21 mouse cellular contexts compared by ENCODE assay signal in genomic region chr16:23299904-23300740, GRCm38 (mm10).
DNase-seq lines count a peak whose midpoint lies in the region; ATAC-seq and TF ChIP-seq lines count a peak whose summit lies in the region.
"Had no signal": no experiment of that assay in that cellular context is flagged by ENCODE, and none has a peak within 500 bp of the region (broad histone marks: within the 10 kb centered on the region; RNA-seq: fewer than 3 reads in every experiment).

No protein-coding gene starts in this region.

- H3K27me3 ChIP-seq in heart, embryonic 10.5 days (ENCODE audit: insufficient read depth, poor library complexity, severe bottlenecking), result peaks cover 15% of the 10 kb centered on the region
- no peaks in the 10 kb centered on the region for H3K27me3 ChIP-seq in heart, embryonic 11.5 days (ENCODE audit: control insufficient read depth, insufficient read depth, low read length)
- H3K27me3 ChIP-seq in testis, adult 2 months (ENCODE audit: control insufficient read depth, insufficient read depth, low read length), result no peaks in the 10 kb centered on the region
- no peaks in the 10 kb centered on the region for H3K27me3 ChIP-seq in CH12.LX (replicated peaks)
- H3K27me3 ChIP-seq: embryonic facial prominence, embryonic 15.5 days; hindbrain, embryonic 15.5 days had no signal

- DNase-seq in heart, embryonic 10.5 days (ENCODE audit: low spot score), result peak; percentile 42
- no peak for DNase-seq in testis, postnatal 14 days (ENCODE audit: low spot score)
- DNase-seq in CH12.LX (ENCODE audit: extremely low read depth), result peak; percentile 75
- DNase-seq in urinary bladder, postnatal 25 days (ENCODE audit: low spot score), result no peak
- DNase-seq: adrenal gland, postnatal 10 days; cerebellum, adult 11 months; cerebellum, adult 8-10 months; cerebellum, postnatal 14 days; embryo, embryonic 11 days; gastrocnemius, postnatal 36 days; heart, adult 18-20 months; heart, postnatal 36 days had no signal

- no peak overlapping the region for H3K27ac ChIP-seq in heart, embryonic 10.5 days
- H3K27ac ChIP-seq in heart, embryonic 11.5 days (ENCODE audit: low read depth, low read length), result no peak overlapping the region
- 0 out of 2 replicates have a peak overlapping the region, but pooled peaks have one; percentile 21 for H3K27ac ChIP-seq in testis, adult 2 months (ENCODE audit: control insufficient read depth, insufficient read depth, low read depth, low read length)
- H3K27ac ChIP-seq in CH12.LX (ENCODE audit: insufficient read depth, low read depth), result peak overlapping the region; percentile 23
- H3K27ac ChIP-seq: embryonic facial prominence, embryonic 15.5 days; forebrain, embryonic 10.5 days; hindbrain, embryonic 15.5 days had no signal

- TF ChIP-seq RAD21 in CH12.LX (IDR thresholded peaks at IDR 0.05; ENCODE audit: low read depth, low read length), result no peak; the same call in 1 of the 2 replicates

- in situ Hi-C loops in CH12.LX (cut with MboI; ENCODE audit: low pct_ligation_motif_present, low pct_unique_long_range_greater_than_20kb, low sequenced_read_pairs), result no loop called here

- no peaks in the 10 kb centered on the region for H3K9me3 ChIP-seq in heart, embryonic 10.5 days
- no peaks in the 10 kb centered on the region; the same call in 1 of the 2 replicates for H3K9me3 ChIP-seq in heart, embryonic 11.5 days (replicated peaks; ENCODE audit: control insufficient read depth, low read length)
- peaks cover 8% of the 10 kb centered on the region for H3K9me3 ChIP-seq in CH12.LX (replicated peaks; ENCODE audit: low read length)
- H3K9me3 ChIP-seq: embryonic facial prominence, embryonic 15.5 days; forebrain, embryonic 10.5 days; heart, embryonic 12.5 days; hindbrain, embryonic 15.5 days had no signal

- dilution Hi-C loops in CH12.LX (cut with MboI; ENCODE audit: extremely low pct_ligation_motif_present, extremely low pct_unique_long_range_greater_than_20kb, low sequenced_read_pairs), result no loop called here

- no peak overlapping the region for H3K4me3 ChIP-seq in heart, embryonic 10.5 days
- H3K4me3 ChIP-seq in heart, embryonic 11.5 days (ENCODE audit: low read depth, low read length), result no peak overlapping the region
- no peak overlapping the region for H3K4me3 ChIP-seq in testis, adult 2 months (ENCODE audit: control insufficient read depth, low read depth, low read length)
- no peak overlapping the region for H3K4me3 ChIP-seq in CH12.LX (replicated peaks in 1 of 3; ENCODE audit: low read depth in 2 of 3, low read length in 2 of 3, poor library complexity in 1 of 3)
- H3K4me3 ChIP-seq: embryonic facial prominence, embryonic 15.5 days; erythroblast, embryonic 14.5 days; forebrain, embryonic 10.5 days; heart, embryonic 12.5 days; hindbrain, embryonic 15.5 days had no signal

- no peak overlapping the region for H3K4me2 ChIP-seq in heart, embryonic 11.5 days
- H3K4me2 ChIP-seq in CH12.LX (ENCODE audit: insufficient read depth, low read depth, poor library complexity, severe bottlenecking), result peak overlapping the region; percentile 1
- H3K4me2 ChIP-seq: embryonic facial prominence, embryonic 15.5 days; heart, embryonic 12.5 days; hindbrain, embryonic 15.5 days had no signal

- TF ChIP-seq CTCF in testis, adult 2 months (IDR thresholded peaks at IDR 0.05; ENCODE audit: control insufficient read depth, insufficient read depth, insufficient replicate concordance, low read depth, low read length), result no peak
- no peak for TF ChIP-seq CTCF in CH12.LX (conservative IDR thresholded peaks at IDR 0.05 in 1 of 2, IDR thresholded peaks at IDR 0.05 in 1 of 2; ENCODE audit: low read depth in 2 of 2, low read length in 2 of 2)

- 88% methylated on average over 7 of the region's 7 CpGs for WGBS in heart, embryonic 10.5 days
- WGBS in heart, embryonic 11.5 days (ENCODE audit: insufficient replicate concordance), result 66% methylated on average over 7 of the region's 7 CpGs

- TF ChIP-seq EP300 in CH12.LX (IDR thresholded peaks at IDR 0.05; ENCODE audit: low read length), result peak; percentile 93

- ATAC-seq in heart, embryonic 11.5 days (replicated peaks; ENCODE audit: insufficient number of reproducible peaks, low FRiP score, low TSS enrichment), result no peak
- ATAC-seq in frontal cortex, adult (ENCODE audit: low TSS enrichment), result no peak
- ATAC-seq: forebrain, embryonic 14.5 days had no signal

- no peaks in the 10 kb centered on the region for H3K4me1 ChIP-seq in heart, embryonic 10.5 days
- H3K4me1 ChIP-seq in heart, embryonic 11.5 days (ENCODE audit: control insufficient read depth, insufficient read depth, low read length), result no peaks in the 10 kb centered on the region
- no peaks in the 10 kb centered on the region for H3K4me1 ChIP-seq in testis, adult 2 months (ENCODE audit: control insufficient read depth, insufficient read depth, low read length)
- peaks cover 40 to 93% of the 10 kb centered on the region in 2 experiments for H3K4me1 ChIP-seq in CH12.LX (ENCODE audit: control insufficient read depth in 1 of 2, insufficient read depth in 2 of 2)
- H3K4me1 ChIP-seq: hindbrain, embryonic 15.5 days had no signal

- no peak overlapping the region for H3K9ac ChIP-seq in heart, embryonic 11.5 days (ENCODE audit: low read depth, low read length)
- H3K9ac ChIP-seq in CH12.LX (ENCODE audit: insufficient read depth, low read depth), result peak overlapping the region; percentile 15; the same call in 1 of the 2 replicates
- H3K9ac ChIP-seq: embryonic facial prominence, embryonic 15.5 days; heart, embryonic 12.5 days; hindbrain, embryonic 15.5 days had no signal

- no peak for TF ChIP-seq POLR2A in testis, adult 2 months (IDR thresholded peaks at IDR 0.05; ENCODE audit: control insufficient read depth, low read depth, low read length)
- TF ChIP-seq POLR2A in CH12.LX (IDR thresholded peaks at IDR 0.05; ENCODE audit: low read depth, low read length), result 0 out of 2 replicates have a peak, but pooled peaks have one; percentile 2

- no peaks in the 10 kb centered on the region for H3K36me3 ChIP-seq in heart, embryonic 10.5 days
- H3K36me3 ChIP-seq in heart, embryonic 11.5 days (ENCODE audit: control insufficient read depth, insufficient read depth, low read length), result no peaks in the 10 kb centered on the region
- H3K36me3 ChIP-seq in testis, adult 2 months (ENCODE audit: control insufficient read depth, insufficient read depth, low read length), result no peaks in the 10 kb centered on the region
- peaks cover 0 to 44% of the 10 kb centered on the region in 2 experiments for H3K36me3 ChIP-seq in CH12.LX (replicated peaks in 1 of 2; ENCODE audit: control insufficient read depth in 1 of 2, insufficient read depth in 1 of 2, low read length in 1 of 2)
- H3K36me3 ChIP-seq: embryonic facial prominence, embryonic 15.5 days; forebrain, embryonic 10.5 days; heart, embryonic 12.5 days; hindbrain, embryonic 15.5 days had no signal

- H3K79me2 ChIP-seq in CH12.LX (replicated peaks; ENCODE audit: control insufficient read depth, extremely low read depth, insufficient read depth, poor library complexity, severe bottlenecking), result no peaks in the 10 kb centered on the region

TF ChIP-seq in CH12.LX, 34 proteins besides CTCF, POLR2A, EP300 and RAD21:
- no peak for TF ChIP-seq CHD1 (IDR thresholded peaks at IDR 0.05; ENCODE audit: low read depth, low read length)
- TF ChIP-seq RCOR1 (conservative IDR thresholded peaks at IDR 0.05; ENCODE audit: low read depth, low read length), result peak; percentile 16; the same call in 1 of the 2 replicates
- TF ChIP-seq MAFK (IDR thresholded peaks at IDR 0.05; ENCODE audit: insufficient replicate concordance, low read length), result 0 out of 2 replicates have a peak, but pooled peaks have one; percentile 31
- TF ChIP-seq TCF12 (IDR thresholded peaks at IDR 0.05; ENCODE audit: low read depth, low read length), result peak; percentile 81
- TF ChIP-seq ZC3H11A (IDR thresholded peaks at IDR 0.05; ENCODE audit: low read depth, low read length), result no peak
- 0 out of 2 replicates have a peak, but pooled peaks have one; percentile 12 for TF ChIP-seq TBP (conservative IDR thresholded peaks at IDR 0.05; ENCODE audit: low read depth, low read length)
- TF ChIP-seq MEF2A (IDR thresholded peaks at IDR 0.05; ENCODE audit: borderline replicate concordance, low read depth, low read length), result peak; percentile 83
- TF ChIP-seq IRF4 (IDR thresholded peaks at IDR 0.05; ENCODE audit: low read depth, low read length), result peak; percentile 86
- peak; percentile 90 for TF ChIP-seq JUND (conservative IDR thresholded peaks at IDR 0.05; ENCODE audit: low read depth, low read length)
- TF ChIP-seq JUN (IDR thresholded peaks at IDR 0.05; ENCODE audit: insufficient read depth, low read depth, low read length), result peak; percentile 83
- TF ChIP-seq ETS1 (conservative IDR thresholded peaks at IDR 0.05; ENCODE audit: low read depth, low read length), result peak; percentile 92
- no peak for TF ChIP-seq ELF1 (IDR thresholded peaks at IDR 0.05; ENCODE audit: low read depth, low read length)
- peak; percentile 54; the same call in 1 of the 2 replicates for TF ChIP-seq BHLHE40 (IDR thresholded peaks at IDR 0.05; ENCODE audit: low read depth, low read length)
- peak; percentile 52; the same call in 1 of the 2 replicates for TF ChIP-seq MAZ (IDR thresholded peaks at IDR 0.05; ENCODE audit: low read depth, low read length)
- peak; percentile 45 for TF ChIP-seq ZNF384 (IDR thresholded peaks at IDR 0.05; ENCODE audit: low read depth, low read length)
TF ChIP-seq in CH12.LX: peak in this region for 12.

Comparison
In these comparisons a context has a peak if more than half of its experiments do, and no peak if none do; other contexts are left out.
1. DNase-seq: peak in heart, embryonic 10.5 days (single experiment) and CH12.LX (single experiment); none in testis, postnatal 14 days (single experiment) and urinary bladder, postnatal 25 days (single experiment).
2. H3K27ac ChIP-seq: peak in testis, adult 2 months (single experiment) and CH12.LX (single experiment); none in heart, embryonic 10.5 days (single experiment) and heart, embryonic 11.5 days (single experiment).